Mouse (Mus musculus): Measurements from ENCODE around the gene Dydc1.

The Dydc1 gene

GRCm38 (mm10) chr14:41098726-41099125, 26.0 kb downstream of the Dydc1 start:
- DNase-seq (ENCODE audit: low spot score in 2 of 2), result no peak

DNA sequence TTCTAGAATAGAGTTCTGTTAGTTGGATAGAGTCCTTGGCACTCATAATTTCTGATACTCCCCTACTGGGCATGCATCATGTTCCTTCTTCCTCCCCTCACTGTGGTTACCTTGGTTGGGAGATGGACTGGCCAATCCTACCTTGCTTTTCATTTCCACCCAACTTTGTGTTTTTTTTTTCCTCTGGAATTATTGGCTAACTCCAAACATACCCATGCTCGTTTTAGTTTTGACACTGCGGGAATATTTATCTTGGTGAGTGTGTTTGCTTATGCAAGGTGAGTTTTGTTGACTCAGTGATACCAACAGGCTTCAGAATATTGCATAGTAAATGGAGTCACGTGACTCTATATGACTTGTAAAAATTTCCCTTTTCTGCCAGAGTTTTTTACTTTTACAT, 28.0 kb downstream of the Dydc1 start:
- no peak for DNase-seq (ENCODE audit: low spot score in 2 of 2)

- DNase-seq (ENCODE audit: low spot score in 2 of 2), result no peak
Observed at GRCm38 (mm10) chr14:41101242-41101641, 28.5 kb downstream of the Dydc1 start.

GRCm38 (mm10) chr14:41102269-41102668, 29.6 kb downstream of the Dydc1 start:
- no peak for DNase-seq (ENCODE audit: low spot score in 2 of 2)

DNA sequence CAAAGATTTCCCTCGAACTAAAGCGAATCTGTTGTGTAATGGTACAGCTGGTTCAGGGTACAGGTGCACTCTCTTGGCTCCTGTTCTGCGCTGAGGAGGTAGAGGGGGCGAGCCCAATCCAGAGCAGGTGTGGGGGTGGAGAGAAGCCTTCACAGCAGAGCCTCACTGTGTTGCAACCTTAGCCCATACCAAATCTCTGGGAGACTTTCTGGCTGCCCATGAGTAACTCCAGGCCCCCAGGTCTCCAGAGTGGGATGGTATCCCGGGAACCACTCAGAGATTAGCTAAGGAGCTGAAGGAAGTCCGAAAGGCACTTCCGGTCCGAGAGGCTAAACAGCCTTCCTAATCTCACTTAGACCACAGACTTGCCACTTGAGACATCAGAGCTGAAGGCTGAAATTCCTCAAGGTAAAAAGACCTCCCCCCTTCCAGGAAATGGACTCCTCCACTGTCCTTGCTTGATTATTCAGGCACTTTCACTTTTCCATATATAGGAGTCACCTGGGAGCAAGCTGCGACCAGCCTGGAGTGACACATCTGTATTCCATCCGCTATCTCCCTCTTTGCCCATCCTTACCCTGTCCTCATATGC, 32.2 kb downstream of the Dydc1 start, which contains the start of gene Mat1a:
Gene Mat1a (plus strand): TSS at position 183 of the 592 bp plus-strand sequence.
- no peak for DNase-seq (ENCODE audit: low spot score in 2 of 2)

GRCm38 (mm10) chr14:41111031-41111668, 38.4 kb downstream of the Dydc1 start:
- DNase-seq (ENCODE audit: low spot score in 2 of 2), result no peak

GRCm38 (mm10) chr14:41112944-41113343, 40.2 kb downstream of the Dydc1 start:
- DNase-seq (ENCODE audit: low spot score in 2 of 2), result no peak

DNA sequence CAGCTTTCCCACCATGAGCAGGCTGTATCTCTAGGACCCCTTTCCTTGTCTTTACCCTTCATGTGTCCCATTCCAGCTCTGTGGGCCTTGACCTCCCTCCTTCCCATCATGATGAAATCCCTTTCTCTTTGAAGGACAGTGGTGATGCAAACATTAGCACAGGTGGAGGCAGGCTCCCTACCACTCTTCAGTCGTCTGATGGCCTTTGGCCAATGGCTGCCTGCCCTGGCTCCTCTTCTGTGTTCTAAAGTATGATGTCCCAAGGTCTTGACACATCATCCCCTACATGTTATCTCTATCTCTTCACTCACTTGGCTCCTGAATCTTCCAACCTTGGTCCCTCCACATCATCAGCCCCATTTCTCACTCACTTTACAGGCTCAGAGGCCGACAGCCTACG, 43.6 kb downstream of the Dydc1 start:
- DNase-seq (ENCODE audit: low spot score in 2 of 2), result no peak

DNA sequence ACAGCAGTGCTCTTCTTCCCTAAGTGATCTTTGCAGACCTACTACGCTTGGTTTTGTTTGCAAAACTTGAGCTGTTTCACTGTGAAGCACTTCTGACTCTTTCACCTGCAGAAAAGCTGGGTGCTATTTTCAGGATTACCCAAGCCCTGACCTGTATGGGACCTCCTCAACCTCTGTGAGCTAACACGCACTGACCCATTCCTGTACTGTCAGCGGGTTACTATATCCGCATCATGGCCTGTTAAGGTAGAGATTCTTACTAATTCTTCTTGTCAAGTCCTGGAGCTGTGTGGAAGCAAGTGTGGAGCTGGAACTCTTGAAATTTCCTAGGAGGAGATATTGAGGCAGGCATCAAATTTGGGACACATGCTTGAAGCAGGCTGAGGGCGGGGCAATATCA, 52.0 kb downstream of the Dydc1 start:
- no peak for DNase-seq (ENCODE audit: low spot score in 2 of 2)

DNA sequence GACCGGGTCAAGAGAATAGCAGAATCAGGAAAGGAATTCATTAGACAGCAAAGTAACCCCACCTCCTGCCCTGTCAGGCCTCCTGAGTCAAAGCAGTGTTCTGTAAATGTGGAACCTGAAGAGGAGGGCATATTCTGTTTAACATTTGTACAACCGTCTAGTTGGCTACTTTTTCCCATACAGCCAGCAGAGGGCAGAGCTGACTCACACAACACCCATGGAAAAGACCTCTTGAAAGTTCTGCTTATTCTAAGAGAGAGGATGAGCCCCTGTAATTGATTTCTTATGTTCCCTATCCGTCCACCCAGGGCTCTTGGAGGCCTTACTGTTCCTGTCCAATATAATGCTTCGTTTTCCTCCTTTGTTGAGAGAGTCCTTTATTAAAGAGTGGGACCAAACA, 55.3 kb downstream of the Dydc1 start:
- DNase-seq (ENCODE audit: low spot score in 2 of 2), result peak; percentile 62 to 67

- no peak for DNase-seq (ENCODE audit: low spot score in 2 of 2)
Observed at GRCm38 (mm10) chr14:41131540-41131939, 58.8 kb downstream of the Dydc1 start, which contains the start of gene Sftpa1. TSS of gene Sftpa1 (plus strand) at chr14:41131782.

DNA sequence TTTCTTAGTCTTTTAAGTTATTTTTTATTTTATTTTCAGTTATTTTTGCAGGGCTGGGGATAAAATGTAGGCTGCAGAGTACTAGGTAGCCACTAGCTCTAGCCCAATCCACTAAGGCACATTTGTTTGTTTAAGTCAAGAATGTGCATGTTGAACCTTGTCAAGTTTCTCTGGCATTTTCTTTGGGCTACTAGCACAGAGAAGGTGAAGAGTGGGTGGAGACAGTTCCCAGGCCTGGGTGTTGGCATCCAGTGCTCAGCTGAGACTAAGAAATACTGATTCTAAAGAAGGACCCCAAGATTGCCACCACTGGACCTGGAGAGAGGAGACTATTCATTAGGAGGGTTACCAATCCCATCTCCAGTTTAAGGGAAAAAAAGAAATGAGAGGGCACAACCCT, 64.3 kb downstream of the Dydc1 start:
- DNase-seq (ENCODE audit: low spot score in 2 of 2), result no peak

- DNase-seq (ENCODE audit: low spot score in 2 of 2), result no peak
Observed at GRCm38 (mm10) chr14:41140686-41141085, 68.0 kb downstream of the Dydc1 start.

Data from right cerebral cortex, postnatal 10 days (tissue).